Mouse (Mus musculus) mature B cell (primary cell): Measurements from ENCODE around the gene Fbrs.
"Not testable (repeated sequence)": the region's sequence is repeated elsewhere in the genome, so short reads cannot be mapped to it uniquely, and the experiment has no call there.

Experiments used
- in situ Hi-C: fragments of 300-500 bp; cut with MboI; formaldehyde crosslinking; loops from 2 replicates; pipeline ENCODE4 v1.14.3; 2019

Fbrs gene

GRCm38 (mm10) chr7:127478635-127479317, at the start of gene Fbrs:
Gene Fbrs (plus strand): TSS chr7:127479199.
- in situ Hi-C loops: no loop called here

GRCm38 (mm10) chr7:127435206-127435605, 43.8 kb upstream of the Fbrs start:
- in situ Hi-C loops: no loop called here

GRCm38 (mm10) chr7:127437724-127438123, 41.3 kb upstream of the Fbrs start:
- in situ Hi-C loops: no loop called here

GRCm38 (mm10) chr7:127443976-127444375, 35.0 kb upstream of the Fbrs start:
- in situ Hi-C loops: no loop called here

- in situ Hi-C loops: no loop called here
Observed at GRCm38 (mm10) chr7:127448521-127449300, 30.3 kb upstream of the Fbrs start, which contains the start of gene Zfp689. Gene Zfp689 (minus strand): TSS chr7:127449158.

GRCm38 (mm10) chr7:127449966-127450365, 29.0 kb upstream of the Fbrs start:
- in situ Hi-C loops: no loop called here

- in situ Hi-C loops: no loop called here
Observed at GRCm38 (mm10) chr7:127453056-127453455, 25.9 kb upstream of the Fbrs start.

GRCm38 (mm10) chr7:127454905-127455304, 24.1 kb upstream of the Fbrs start:
- in situ Hi-C loops: no loop called here

GRCm38 (mm10) chr7:127458371-127459122, 20.5 kb upstream of the Fbrs start:
- in situ Hi-C loops: not testable (repeated sequence)

- in situ Hi-C loops: not testable (repeated sequence)
Observed at GRCm38 (mm10) chr7:127459311-127459710, 19.7 kb upstream of the Fbrs start, which contains the start of gene Prr14. Gene Prr14 (plus strand): TSS chr7:127459611.

GRCm38 (mm10) chr7:127465191-127465590, 13.8 kb upstream of the Fbrs start:
- in situ Hi-C loops: no loop called here

GRCm38 (mm10) chr7:127465670-127466069, 13.3 kb upstream of the Fbrs start:
- in situ Hi-C loops: not testable (repeated sequence)

GRCm38 (mm10) chr7:127466606-127467005, 12.4 kb upstream of the Fbrs start:
- in situ Hi-C loops: no loop called here

- in situ Hi-C loops: no loop called here
Observed at GRCm38 (mm10) chr7:127470011-127470715, 8.8 kb upstream of the Fbrs start.

- in situ Hi-C loops: no loop called here
Observed at GRCm38 (mm10) chr7:127470743-127471645, 8.0 kb upstream of the Fbrs start.

GRCm38 (mm10) chr7:127471646-127472010, 7.4 kb upstream of the Fbrs start:
- in situ Hi-C loops: no loop called here

- in situ Hi-C loops: no loop called here
Observed at GRCm38 (mm10) chr7:127472060-127472459, 6.9 kb upstream of the Fbrs start.

- in situ Hi-C loops: no loop called here
Observed at GRCm38 (mm10) chr7:127473705-127474104, 5.3 kb upstream of the Fbrs start.

- in situ Hi-C loops: no loop called here
Observed at GRCm38 (mm10) chr7:127474378-127475070, 4.5 kb upstream of the Fbrs start.

- in situ Hi-C loops: no loop called here
Observed at GRCm38 (mm10) chr7:127475186-127475740, 3.7 kb upstream of the Fbrs start.
